Mouse (Mus musculus) liver, embryonic 11.5 days (tissue): ENCODE results near the gene Rps6kb2. TPM values are rescaled to one million over a fixed set of nuclear protein-coding genes. Genes with fewer than 3 reads are reported as not detected.

Source experiments
- ATAC-seq: fragments of 200-750 bp; cut with Nextera tagmentation; replicated peaks from 2 replicates; pipeline ENCODE4 v1.8.0; 2017; ENCODE audit warnings: moderate number of reproducible peaks, mild to moderate bottlenecking, moderate TSS enrichment, moderate library complexity; ENCODE audit not compliant: low FRiP score
- DNase-seq: peaks from one replicate; pipeline ENCODE4 v3.0.0-alpha.2; 2017; ENCODE audit warnings: low spot score
- H3K27ac ChIP-seq: fragments of 300-500 bp; sonication (generic); 2 replicates; pipeline ENCODE4 v1.5.1; 2014; ENCODE audit warnings: mild to moderate bottlenecking, low read depth, low read length, control low read depth
- H3K27me3 ChIP-seq: fragments of 300-500 bp; sonication (generic); replicated peaks from 2 replicates; pipeline ENCODE4 v1.6.1; 2014; ENCODE audit warnings: low read length, mixed read lengths; ENCODE audit not compliant: control insufficient read depth, insufficient read depth
- H3K36me3 ChIP-seq: fragments of 300-500 bp; sonication (generic); 2 replicates; pipeline ENCODE4 v1.6.1; 2014; ENCODE audit warnings: mild to moderate bottlenecking, low read length, moderate library complexity, mixed read lengths; ENCODE audit not compliant: control insufficient read depth, insufficient read depth
- H3K4me1 ChIP-seq: fragments of 300-500 bp; sonication (generic); replicated peaks from 2 replicates; pipeline ENCODE4 v1.6.1; 2014; ENCODE audit warnings: low read length, mixed read lengths; ENCODE audit not compliant: control insufficient read depth, insufficient read depth
- H3K4me2 ChIP-seq: fragments of 300-500 bp; sonication (generic); 2 replicates; pipeline ENCODE4 v1.6.1; 2014; ENCODE audit warnings: mild to moderate bottlenecking, control low read depth, moderate library complexity
- H3K4me3 ChIP-seq: fragments of 300-500 bp; sonication (generic); 2 replicates; pipeline ENCODE4 v1.5.1; 2014; ENCODE audit warnings: low read depth, low read length, control low read depth
- H3K9ac ChIP-seq: fragments of 300-500 bp; sonication (generic); 2 replicates; pipeline ENCODE4 v1.6.1; 2014; ENCODE audit warnings: low read depth, low read length, control low read depth
- H3K9me3 ChIP-seq: fragments of 300-500 bp; sonication (generic); 2 replicates; pipeline ENCODE4 v1.6.1; 2016; ENCODE audit warnings: low read length, inconsistent platforms, mixed read lengths; ENCODE audit not compliant: control insufficient read depth
- WGBS: fragments of 180-500 bp; shearing (Covaris S2); extraction: QIAGEN DNeasy Blood & Tissue Kit; methylation state at CpG from one replicate; pipeline ENCODE4 v1.1.7; 2014; 5-methylcytosine and 5-hydroxymethylcytosine counted together
- polyA plus RNA-seq: library from polyadenylated mRNA; unstranded; fragments of >200 nt; fragmentation: Nextera tagmentation; extraction: Ambion mirVana; gene quantifications from 2 replicates; pipeline ENCODE4 v1.2.1, GENCODE M21; 2014

Rps6kb2 gene
- polyA plus RNA-seq, 1 experiment from 2014 or later, result 53.5 TPM

DNA sequence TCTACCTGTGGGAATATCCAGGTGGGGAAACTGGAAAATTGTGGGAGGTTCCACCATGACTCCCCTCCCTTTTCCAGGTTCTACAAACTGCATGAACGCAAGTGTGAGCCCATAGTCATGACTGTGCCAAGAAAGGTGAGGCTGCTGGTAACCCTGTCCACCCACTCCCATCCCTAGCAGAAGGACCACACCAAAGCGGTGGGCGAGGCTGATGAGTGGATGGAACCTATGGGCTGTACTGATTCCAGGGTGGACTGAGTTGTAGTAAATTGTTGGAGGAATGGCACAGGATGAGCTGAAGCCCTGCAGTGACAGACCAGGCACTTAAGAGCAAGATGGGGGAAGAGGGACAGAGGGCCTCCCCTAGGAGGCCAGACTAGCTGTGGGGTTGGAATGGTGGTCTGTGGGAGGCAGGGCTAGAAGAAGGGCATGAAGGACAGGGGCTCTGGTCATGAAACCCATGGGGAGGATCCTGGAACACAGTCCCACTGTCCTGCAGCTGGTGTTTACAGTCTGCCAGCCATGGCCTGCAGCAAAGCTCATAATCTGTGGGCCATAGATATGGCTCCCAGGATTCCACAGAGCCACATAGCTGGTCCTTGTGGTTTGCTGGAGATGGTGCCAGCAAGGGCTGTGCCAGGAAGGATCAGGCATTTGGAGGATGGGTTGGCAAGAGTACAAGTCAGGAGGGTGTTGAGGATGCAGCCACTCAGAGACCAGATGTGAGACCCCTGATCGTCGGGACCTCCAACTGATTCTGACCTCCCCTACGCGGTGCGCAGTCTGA is 10.5 kb downstream of the Rps6kb2 start:
- DNase-seq (no peak), ATAC-seq (no peak)
- Histone ChIP-seq H3K4me1 (peaks cover 27% of the 10 kb centered on the region), H3K27ac (no peak overlapping the region), H3K9me3 (no peaks in the 10 kb centered on the region), H3K36me3 (peaks cover 22% of the 10 kb centered on the region), H3K4me3 (no peak overlapping the region), H3K4me2 (no peak overlapping the region), H3K9ac (no peak overlapping the region), H3K27me3 (no peaks in the 10 kb centered on the region)
- 85% methylated on average over 8 of the region's 8 CpGs for WGBS

DNA sequence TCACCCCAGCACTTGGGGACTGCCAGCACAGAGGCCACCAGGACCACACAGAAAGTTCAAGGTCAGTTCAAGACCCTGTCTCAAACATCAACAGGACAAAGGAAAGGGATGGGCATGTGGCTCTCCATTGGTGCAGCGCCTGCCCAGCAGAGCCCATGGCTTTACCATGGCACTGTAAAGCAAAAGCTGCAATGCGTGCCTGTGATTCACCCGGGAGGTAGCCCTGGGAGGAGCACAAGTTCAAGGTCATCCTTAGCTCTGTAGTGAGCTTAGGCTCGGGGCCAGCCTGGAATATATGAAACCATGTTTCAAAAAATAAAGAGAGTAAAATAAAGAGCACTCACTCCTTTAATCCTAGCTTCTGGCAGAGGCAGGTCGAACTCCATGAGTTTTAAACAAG is 11.3 kb downstream of the Rps6kb2 start:
- DNase-seq, result no peak
- Histone ChIP-seq H3K4me3 (no peak overlapping the region), H3K4me2 (no peak overlapping the region), H3K4me1 (peaks cover 28% of the 10 kb centered on the region), H3K27me3 (no peaks in the 10 kb centered on the region), H3K27ac (no peak overlapping the region), H3K36me3 (peaks cover 18% of the 10 kb centered on the region), H3K9ac (no peak overlapping the region), H3K9me3 (no peaks in the 10 kb centered on the region)
- WGBS, result 84% methylated on average over 5 of the region's 5 CpGs
- ATAC-seq, result no peak

DNA sequence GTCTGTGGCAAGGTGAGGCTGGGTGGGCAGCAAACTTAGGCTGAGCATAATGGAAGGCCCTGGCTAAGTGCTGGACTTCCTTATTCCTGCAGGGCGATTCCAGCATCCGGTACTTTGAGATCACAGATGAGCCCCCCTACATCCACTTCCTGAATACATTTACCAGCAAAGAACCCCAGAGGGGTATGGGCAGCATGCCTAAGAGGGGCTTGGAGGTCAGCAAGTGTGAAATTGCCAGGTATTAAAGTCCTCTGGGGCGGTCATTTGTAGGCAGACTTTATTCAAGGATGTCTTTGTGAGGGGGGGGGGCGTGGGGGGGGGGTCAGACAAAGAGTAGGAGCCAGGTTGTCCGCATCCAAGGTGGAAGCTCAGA is 11.7 kb downstream of the Rps6kb2 start:
- H3K27ac ChIP-seq, result no peak overlapping the region
- 75% methylated on average over 5 of the region's 5 CpGs for WGBS
- no peaks in the 10 kb centered on the region for H3K9me3 ChIP-seq
- no peak overlapping the region for H3K4me2 ChIP-seq
- H3K36me3 ChIP-seq, result peaks cover 18% of the 10 kb centered on the region
- DNase-seq (no peak), ATAC-seq (no peak)
- H3K9ac ChIP-seq, result no peak overlapping the region
- no peak overlapping the region for H3K4me3 ChIP-seq
- H3K4me1 ChIP-seq, result peaks cover 31% of the 10 kb centered on the region
- H3K27me3 ChIP-seq, result no peaks in the 10 kb centered on the region

DNA sequence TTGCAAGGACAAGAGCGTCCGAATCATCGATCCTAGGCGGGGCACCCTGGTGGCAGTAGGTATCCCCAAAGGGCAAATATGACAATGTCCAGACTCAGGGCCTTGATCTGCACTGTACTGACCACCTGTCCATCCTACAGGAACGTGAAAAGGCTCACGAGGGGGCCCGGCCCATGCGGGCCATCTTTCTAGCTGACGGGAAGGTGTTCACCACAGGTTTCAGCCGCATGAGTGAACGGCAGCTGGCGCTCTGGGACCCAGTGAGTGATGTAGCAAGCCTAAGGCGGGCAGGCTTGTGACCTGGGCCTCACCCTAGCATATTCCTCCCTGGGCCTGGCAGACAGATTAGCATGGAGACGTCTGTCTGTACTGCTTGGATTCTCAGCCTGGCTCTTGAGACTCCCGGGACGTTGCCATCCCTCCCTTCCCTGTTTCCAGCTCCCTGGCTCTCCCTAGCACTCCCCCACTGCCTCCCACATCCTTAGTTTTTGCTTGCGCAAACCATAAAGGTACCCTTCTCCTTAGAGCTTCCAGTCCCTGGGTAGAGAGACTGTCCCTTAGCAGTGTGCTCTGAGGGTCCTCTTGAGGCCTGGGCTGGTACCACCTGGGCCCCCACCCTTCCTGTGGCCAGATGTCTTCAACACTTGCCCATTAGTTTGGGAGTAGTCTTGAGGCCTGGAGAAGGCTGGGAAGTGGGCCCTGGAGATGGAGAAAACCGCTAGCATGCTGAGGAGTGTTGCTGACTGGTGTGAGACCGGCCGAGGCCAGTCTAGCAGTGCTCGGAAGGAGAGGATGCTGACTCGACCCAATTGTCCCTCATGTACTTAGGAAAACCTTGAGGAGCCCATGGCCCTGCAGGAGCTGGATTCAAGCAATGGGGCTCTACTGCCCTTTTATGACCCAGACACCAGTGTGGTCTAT is 12.3 kb downstream of the Rps6kb2 start:
- Histone ChIP-seq H3K4me2 (no peak overlapping the region), H3K4me3 (no peak overlapping the region), H3K9ac (no peak overlapping the region), H3K9me3 (no peaks in the 10 kb centered on the region), H3K27ac (no peak overlapping the region), H3K27me3 (no peaks in the 10 kb centered on the region), H3K36me3 (peaks cover 12% of the 10 kb centered on the region), H3K4me1 (peaks cover 31% of the 10 kb centered on the region)
- no peak for DNase-seq
- ATAC-seq, result no peak
- WGBS, result 86% methylated on average over 22 of the region's 22 CpGs

DNA sequence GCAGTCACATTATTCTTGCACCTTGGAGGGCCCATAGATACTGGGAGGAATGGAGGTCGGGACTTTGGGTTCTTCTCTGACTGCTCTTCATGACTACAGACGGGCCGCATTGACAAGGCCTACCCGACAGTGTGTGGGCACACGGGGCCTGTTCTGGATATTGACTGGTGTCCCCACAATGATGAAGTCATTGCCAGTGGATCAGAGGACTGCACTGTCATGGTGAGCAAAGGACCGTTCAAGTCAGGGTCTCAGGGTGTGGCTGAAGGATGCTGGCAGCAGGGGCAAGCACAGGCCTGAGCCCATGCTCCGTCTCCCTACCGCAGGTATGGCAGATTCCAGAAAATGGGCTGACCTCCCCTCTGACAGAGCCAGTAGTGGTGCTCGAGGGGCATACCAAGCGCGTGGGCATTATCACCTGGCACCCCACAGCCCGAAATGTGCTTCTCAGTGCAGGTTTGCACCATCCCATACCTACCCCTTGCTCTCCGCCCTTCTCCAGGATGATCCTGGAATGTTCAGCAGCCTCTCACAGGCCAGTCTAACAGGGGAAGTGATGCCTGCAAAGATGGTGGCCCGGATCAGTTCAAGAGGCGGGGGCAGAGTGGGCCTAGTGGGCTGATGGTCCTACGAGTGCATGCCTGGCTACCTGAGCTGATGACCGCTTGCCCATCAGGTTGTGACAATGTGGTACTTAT is 13.2 kb downstream of the Rps6kb2 start:
- no peak overlapping the region for H3K4me3 ChIP-seq
- DNase-seq (no peak), ATAC-seq (no peak)
- H3K27ac ChIP-seq, result no peak overlapping the region
- H3K4me2 ChIP-seq, result peak overlapping the region; percentile 68
- H3K4me1 ChIP-seq, result peaks cover 28% of the 10 kb centered on the region
- no peak overlapping the region for H3K9ac ChIP-seq
- H3K9me3 ChIP-seq, result no peaks in the 10 kb centered on the region
- WGBS, result 91% methylated on average over 17 of the region's 17 CpGs
- H3K36me3 ChIP-seq, result peaks cover 9% of the 10 kb centered on the region; the same call in 1 of the 2 replicates
- H3K27me3 ChIP-seq, result no peaks in the 10 kb centered on the region

DNA sequence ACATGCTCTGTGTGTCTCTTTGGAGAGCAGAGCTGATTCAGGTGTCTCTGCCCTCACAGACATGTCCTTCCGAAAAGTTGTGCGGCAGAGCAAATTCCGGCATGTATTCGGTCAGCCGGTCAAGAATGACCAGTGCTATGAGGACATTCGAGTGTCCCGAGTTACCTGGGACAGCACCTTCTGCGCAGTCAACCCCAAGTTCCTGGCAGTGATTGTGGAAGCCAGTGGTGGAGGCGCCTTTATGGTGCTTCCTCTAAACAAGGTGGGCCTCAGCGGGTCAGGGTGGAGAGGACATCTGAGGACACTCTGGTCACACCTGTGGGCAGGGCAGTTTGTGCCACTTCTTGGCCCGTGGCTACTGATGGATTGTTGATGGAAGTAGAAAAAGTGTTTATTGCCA is 13.9 kb downstream of the Rps6kb2 start:
- Histone ChIP-seq H3K27ac (no peak overlapping the region), H3K27me3 (no peaks in the 10 kb centered on the region), H3K9me3 (no peaks in the 10 kb centered on the region), H3K4me1 (peaks cover 23% of the 10 kb centered on the region), H3K4me2 (peak overlapping the region; percentile 68), H3K36me3 (peaks cover 9% of the 10 kb centered on the region; the same call in 1 of the 2 replicates), H3K9ac (peak overlapping the region; percentile 91), H3K4me3 (peak overlapping the region; percentile 83)
- no peak for ATAC-seq
- no peak for DNase-seq
- 83% methylated on average over 11 of the region's 11 CpGs for WGBS

DNA sequence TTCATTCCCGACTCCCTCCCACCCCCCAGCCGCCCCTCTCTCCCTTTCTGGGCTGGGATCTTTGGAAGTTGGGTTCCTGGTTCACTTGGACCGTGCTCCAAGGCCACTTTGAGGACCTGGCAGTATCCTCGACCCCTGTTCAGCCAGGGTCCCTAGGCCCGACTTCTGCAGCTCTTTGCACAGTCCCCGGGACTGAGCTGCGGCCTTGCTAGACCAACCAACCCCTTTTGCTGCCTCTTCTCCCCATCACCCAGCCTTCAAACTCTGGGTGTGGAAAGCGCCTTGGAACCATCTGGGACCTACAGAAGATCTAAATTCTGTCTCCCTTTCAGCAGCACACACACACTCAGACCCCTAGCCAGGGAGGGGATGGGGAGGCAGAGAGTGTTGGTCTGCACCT is 14.3 kb downstream of the Rps6kb2 start:
- no peaks in the 10 kb centered on the region for H3K9me3 ChIP-seq
- H3K4me2 ChIP-seq, result peak overlapping the region; percentile 68
- 4% methylated on average over 8 of the region's 8 CpGs for WGBS
- peak overlapping the region; percentile 91 for H3K9ac ChIP-seq
- peak overlapping the region; percentile 74 for H3K27ac ChIP-seq
- ATAC-seq (peak; percentile 48; the same call in 1 of the 2 replicates), DNase-seq (no peak)
- H3K27me3 ChIP-seq, result no peaks in the 10 kb centered on the region
- H3K4me3 ChIP-seq, result peak overlapping the region; percentile 83
- peaks cover 9% of the 10 kb centered on the region; the same call in 1 of the 2 replicates for H3K36me3 ChIP-seq
- peaks cover 19% of the 10 kb centered on the region for H3K4me1 ChIP-seq

DNA sequence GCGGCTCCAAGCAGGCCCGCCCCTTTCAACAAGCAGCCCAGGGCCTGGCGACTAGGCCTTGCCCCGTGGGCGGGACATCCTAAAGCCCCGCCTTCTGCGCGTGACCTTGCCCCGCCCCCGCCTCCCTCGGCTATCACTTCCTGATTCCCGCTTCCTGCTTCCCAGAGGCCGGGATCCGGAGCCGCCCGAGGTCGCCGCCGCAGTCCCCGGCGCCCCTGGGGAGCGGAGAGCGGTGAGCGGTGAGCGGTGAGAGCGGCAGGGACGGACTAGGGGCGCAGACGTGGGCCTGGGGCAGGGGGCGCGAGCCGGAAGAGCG is 14.7 kb downstream of the Rps6kb2 start, which contains the start of gene Coro1b:
Gene Coro1b, plus strand, starts transcription at position 129 of the 316 bp plus-strand sequence.
- Histone ChIP-seq H3K9ac (peak within 1 kb of the TSS; percentile 91), H3K4me2 (peak within 1 kb of the TSS; percentile 68), H3K27ac (peak within 1 kb of the TSS; percentile 74), H3K27me3 (no peaks in the 10 kb centered on the region), H3K4me3 (peak within 1 kb of the TSS; percentile 83), H3K36me3 (peaks cover 9% of the 10 kb centered on the region; the same call in 1 of the 2 replicates), H3K4me1 (peaks cover 19% of the 10 kb centered on the region), H3K9me3 (no peaks in the 10 kb centered on the region)
- DNase-seq, result peak; percentile 97
- peak; percentile 95 for ATAC-seq
- 1% methylated on average over 33 of the region's 33 CpGs for WGBS
